Mouse (Mus musculus): Measurements from ENCODE around the gene Hsp90b1. TPM values are rescaled to one million over a fixed set of nuclear protein-coding genes. Genes with fewer than 3 reads are reported as not detected.
A peak's percentile ranks its signal among the peaks of the same experiment; 100 is the strongest.
"Not testable (repeated sequence)": the region's sequence is repeated elsewhere in the genome, so short reads cannot be mapped to it uniquely, and the experiment has no call there.

The Hsp90b1 gene
- polyA plus RNA-seq (2017; shearing (Covaris generic)) = 100 to 1,000 TPM; 171 to 400 (median 186) TPM

DNA sequence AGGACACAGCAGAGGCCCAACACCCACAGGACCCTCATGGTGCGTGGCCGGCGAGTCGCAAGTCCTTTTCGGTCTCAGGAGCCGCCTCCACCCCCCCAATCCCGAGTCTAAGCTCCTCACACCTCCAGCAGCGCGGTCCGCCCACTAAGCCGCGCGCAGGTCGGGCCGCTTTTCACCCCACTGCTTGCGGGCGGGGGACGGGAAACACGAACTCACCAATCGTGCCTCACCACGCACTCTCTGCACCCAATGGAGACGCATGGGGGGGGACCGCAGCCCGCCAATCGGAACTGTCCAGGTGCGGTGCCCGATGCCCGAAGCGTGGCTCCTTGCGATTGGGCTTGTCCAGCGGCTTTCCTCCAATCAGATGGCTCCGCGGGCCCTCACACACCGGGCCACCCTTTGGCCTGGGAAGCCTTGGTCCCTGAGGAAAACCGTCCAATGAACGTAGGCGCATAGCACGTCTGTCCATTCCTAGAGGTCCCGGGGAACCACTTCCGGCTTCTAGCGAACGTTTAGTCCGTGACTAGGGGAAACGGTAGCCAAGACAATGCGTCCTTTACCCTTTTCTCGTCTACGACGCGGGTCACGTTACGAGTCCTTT is at the start of gene Hsp90b1, which contains the start of gene Ttc41:
Gene Hsp90b1 (minus strand): TSS at position 192 of the 604 bp plus-strand sequence.
Gene Ttc41 (plus strand): TSS at position 494 of the 604 bp plus-strand sequence.
- peak; percentile 81 for ATAC-seq

DNA sequence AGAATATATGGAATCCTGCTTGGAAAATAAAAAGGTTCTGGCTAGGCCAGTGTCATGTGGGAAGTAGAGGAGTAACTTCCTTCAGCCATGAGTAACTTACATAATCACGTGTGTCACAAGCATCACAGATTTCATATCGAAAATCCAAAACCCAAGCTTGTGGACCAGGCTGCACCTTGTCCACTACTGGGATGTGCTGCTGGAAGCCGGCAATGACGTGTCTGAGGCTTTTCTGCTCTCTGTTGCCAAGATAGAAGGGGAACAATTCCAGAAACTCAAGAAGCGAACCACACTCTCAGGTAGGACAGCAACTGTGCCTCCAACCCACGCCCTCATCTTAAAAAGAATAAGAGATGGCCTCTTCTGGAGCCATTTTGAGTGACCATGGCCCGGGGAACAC is 39.0 kb upstream of the Hsp90b1 start:
- ATAC-seq = no peak

DNA sequence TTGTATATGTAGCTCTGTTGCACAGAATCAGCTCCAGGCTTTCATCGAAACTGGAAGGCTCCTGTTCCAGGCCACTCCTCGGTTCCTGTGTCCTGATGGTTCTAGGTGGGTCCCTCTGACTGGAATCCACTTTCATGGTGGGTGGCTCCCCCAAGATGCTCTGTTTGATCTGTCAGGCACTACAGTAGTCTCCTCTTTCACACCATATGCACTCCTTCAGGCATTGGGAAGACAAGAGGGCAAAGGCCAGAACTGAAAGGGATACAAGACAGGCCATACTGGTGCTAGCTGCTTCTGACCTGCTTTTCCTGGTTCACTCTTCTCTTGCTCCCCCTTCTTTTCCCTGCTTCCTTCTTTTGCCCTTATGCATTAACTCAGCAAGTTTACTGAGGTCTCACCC is 37.6 kb upstream of the Hsp90b1 start:
- no peak for ATAC-seq

DNA sequence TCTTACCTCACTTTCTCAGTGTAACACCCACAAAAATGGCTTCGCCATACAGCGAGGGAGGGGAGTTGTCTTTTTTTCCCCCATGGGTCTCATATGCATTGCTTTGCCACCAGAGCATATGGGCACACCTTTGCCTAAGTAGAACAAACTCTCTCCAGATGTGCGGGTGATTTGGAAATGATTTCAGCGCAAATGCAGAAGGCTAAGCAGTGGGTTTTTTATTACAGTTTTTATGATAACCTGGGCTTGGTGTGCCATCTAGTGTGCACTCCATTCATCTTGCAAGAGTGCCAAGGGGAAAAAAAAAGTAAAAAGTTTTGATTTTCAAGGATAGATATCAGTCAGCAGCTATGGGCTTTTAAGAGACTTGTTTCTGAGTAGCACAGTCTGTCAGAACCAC is 29.7 kb upstream of the Hsp90b1 start:
- ATAC-seq = no peak

DNA sequence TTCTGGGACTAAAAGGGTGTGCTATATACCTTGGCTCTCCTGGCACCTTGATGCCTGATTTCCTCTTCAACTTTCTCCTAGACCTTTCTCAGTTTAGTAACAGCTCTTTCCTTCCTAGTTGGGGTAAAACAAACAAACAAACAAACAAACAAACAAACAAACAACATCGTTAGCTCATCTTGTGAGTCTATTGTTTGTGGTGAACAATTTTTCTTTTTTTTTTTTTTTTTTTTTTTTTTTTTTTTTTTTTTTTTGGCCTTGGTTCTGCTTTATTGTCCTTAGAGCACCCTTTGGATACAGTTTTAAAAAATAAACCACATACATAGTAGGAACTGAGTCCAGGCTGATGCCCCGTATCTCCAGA is 26.2 kb upstream of the Hsp90b1 start:
- no peak for ATAC-seq

DNA sequence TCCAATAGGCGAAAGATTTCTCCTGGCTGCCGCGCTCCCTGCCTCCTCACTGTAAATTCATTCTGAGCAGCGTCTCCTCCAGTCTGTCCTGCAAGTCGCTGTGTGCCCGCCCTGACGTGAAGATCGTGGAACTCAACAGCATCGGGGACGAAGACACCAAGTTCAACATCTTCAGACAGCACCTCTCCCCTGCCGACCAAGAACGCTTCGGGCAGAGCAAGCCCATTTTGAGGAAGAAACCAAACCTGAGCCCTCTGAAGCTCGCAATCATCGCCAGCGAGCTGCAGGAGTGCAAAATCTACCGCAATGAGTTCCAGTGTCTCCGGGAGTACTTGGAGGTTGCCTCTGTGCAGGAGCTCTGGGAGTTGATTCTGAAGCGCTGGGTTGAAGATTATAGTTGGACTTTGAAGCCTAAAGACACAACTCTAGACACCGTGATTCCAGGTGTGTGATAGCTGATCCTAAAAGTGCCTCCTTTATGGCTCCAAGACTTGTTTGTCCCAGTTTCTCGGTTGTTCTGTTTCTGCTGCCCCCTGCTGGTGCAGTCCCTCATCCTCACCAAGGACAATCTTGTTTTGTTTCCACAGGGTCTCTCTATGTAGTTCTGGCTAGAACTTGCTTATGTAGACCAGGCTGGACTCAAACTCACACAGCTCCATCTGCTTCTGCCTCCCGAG is 25.7 kb upstream of the Hsp90b1 start:
- ATAC-seq = peak; percentile 38

DNA sequence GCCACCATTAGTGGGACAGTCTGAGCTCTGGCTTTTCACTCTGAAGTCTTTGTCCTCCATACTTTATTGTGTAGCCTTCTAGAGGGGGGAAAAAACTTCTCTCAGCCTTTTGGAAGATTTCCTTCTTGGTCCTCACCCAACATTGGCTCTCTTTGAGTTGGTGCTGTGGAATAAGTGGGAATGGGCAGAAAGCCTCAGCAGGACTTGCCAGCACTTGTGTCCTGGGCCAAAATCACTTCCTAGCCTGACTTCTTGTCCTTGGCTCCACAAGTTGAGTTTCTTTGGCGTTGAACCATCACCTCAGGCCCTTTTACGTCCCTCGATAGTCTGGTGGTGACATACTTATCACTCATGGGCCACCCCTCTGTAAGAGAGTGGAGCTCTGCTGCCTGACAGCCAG is 22.9 kb upstream of the Hsp90b1 start:
- no peak for ATAC-seq

DNA sequence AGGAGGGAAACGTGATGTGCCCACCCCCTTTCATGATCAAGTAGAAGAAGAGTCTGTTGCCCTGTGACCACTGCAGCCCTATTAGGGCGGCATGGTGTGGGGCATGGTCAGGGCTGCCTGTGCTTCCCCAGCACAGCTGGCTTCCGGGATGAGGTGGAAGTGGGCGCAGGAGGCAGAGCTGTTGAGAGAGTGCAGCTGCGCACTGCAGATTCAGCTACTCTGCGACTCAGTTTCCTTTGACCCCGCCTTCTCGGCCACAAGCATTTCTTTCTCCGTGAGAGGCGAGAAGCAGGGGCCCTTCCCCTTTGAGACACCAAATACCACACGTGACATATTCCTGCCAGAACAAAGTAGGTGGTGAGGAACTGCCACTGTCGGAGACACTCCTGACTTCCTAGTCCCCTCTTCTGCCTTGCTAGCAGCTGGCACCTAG is 22.3 kb upstream of the Hsp90b1 start:
- ATAC-seq = peak; percentile 88

DNA sequence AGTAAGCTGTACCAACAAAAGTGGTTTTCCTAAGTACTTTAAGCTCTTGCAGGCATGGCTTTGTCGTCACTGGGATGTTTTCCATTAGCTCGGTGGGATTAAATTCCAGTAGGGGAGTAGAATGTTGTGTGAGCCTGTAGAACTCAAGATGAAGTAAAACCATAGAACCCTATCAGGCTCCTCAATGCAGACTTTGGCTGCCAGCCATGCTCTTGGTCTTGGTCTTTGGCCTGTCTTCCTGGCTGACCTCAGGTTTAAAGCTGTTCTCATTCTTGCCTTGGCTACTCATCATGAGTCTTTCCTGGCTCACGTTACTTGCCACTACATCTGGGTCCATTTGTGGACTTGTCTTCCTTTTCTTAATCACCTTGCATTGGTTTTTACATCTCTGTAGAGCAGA is 6.8 kb upstream of the Hsp90b1 start:
- no peak for ATAC-seq

DNA sequence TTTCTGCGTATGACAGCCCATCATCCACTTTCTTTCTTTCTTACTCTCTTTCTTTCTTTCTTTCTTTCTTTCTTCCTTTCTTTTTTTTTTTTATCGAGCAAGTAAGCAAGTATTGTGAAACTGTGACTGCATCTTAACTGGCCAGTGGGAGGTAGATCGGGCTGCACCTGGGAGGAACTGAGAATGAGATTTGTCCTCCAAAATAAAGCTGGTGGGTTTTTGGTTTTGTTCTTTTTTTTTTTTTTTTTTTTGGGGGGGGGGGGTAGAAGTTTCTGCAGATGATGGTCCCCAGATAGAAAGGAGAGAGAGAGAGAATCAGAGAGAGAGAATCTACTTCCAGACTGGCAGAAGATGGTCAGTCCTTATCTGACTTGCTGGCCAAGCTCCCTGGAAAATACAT is 1.8 kb upstream of the Hsp90b1 start:
- no peak for ATAC-seq

DNA sequence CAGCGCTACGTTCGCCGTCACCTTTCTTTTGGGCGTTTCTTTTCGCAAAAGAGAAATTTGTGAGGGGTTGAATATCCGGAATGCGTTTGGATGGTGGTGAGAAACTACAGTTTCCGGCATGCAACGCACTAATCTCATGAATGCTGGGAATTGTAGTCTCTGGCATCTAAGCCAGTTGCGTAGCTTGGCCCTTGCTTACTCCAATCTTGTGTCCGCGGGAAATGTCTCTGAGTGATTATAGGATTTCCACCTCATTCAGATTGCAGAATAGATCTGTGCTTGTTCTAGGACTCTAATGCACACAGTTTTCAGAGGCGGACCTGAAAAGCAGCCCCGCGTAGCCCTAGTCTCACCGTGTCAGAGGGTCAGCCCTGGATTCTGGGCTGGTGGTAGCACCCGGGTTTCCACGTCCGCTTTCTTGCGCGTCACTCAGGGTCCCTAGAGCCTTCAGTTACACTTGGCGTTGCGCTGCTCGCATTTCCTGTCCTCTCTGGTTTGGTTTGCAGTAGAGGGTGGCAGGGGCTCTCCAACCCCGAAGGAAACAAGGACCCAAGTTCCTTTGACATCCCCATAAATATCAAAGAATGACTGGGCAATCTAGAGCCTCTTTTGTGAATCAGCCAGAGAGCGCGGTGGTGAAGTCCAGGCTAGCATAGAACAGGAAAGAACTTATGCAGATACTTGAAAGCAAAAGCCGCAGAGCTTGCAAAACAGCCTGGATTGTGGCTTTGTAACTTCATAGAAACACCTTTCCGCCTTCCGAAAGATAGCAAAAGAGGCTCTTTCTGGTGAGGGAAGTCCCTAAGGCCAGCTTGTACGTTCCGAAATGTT is 828 bp upstream of the Hsp90b1 start:
- peak; percentile 67 for ATAC-seq

DNA sequence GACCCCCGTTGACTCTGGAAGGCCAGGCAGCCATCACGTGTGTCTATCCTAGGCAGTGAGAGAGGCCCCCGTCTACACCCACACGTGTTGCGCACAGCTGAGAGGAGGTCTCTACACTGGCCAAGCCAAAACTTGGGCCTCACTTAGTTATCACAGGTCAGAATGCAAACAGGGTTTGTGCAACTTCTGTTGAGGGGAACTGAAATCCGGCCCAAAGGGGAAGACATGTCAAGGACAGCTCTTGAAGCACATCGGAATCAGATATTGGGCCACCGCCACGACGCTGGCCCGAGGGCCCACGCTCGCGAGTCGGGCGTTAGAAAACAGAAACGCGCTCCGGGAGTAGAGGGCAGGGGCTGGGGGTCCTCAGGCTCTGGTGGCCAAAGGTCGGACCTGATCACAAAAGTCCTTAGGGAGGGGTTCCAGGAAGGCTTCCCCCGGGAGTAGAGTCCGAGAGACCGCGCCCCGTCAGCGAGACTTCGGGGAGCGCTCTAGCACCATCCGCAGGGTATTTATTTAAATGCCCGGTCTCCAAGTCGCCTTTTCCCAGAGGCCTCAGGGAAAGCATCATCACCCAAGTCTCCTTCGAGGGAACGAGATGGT is 619 bp downstream of the Hsp90b1 start:
- ATAC-seq = no peak

DNA sequence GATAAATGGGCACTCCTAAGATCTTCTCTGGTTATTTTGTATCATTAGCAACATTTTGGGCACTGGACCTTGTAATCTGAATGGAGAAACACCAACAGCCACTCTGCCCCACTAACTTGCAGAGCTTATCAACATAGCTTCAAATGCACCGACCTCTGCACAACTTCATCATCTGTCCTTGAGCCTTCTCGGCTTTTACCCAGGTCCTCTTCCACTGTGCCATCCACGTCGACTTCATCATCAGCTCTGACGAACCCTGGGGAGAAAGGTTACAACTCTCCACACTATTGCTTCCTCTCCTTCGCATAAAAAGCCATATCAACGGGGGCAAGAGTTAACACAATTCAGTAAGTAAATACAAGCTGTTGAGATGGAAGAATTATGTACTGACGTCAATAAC is 1.2 kb downstream of the Hsp90b1 start:
- no peak for ATAC-seq

DNA sequence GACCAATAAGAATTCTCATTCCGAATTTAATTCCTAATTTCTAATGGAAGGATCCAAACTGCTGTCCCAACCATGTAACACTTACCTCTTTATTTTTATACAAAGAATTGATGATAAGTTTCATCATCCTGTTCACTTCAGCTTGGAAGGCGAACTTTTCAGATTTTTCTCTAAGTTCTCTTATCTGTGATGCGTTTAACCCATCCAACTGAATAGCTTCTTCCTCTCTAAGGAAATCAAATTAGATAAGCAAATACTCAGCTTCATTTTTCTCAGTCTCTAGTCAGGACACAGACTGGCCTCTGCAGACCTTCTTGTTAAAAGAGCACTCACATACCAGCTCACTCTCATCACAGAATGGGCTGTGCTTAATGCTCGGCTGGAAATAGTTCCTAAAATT is 1.9 kb downstream of the Hsp90b1 start:
- ATAC-seq = no peak

DNA sequence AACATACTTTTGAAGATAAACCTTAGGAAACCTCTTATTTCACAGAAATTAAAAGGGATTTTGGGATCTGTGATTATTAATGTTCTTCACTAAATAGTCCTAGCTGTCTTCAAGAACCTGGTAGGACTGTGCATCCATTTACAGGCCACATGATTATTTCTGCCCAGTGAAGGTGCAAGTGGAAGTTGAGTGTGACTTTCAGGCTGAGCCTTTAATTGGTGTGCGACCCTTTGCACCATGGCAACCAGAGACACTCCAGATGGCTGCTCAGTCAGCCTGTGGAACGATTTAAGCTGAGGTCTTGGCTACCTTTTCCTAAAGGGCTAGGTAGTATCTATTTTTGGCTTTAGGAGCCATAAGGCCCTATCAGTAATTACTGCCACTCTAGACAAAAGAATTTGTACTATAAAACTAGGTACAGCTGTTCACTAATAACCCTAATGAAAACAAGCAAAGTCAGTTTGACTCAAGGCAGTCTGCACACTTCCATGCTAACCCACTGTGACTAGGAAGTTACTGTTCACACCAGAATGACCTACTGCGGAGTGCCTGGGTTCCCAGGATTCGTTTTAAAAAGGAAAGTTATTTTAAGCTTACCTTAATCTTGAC is 2.9 kb downstream of the Hsp90b1 start:
- no peak for ATAC-seq

DNA sequence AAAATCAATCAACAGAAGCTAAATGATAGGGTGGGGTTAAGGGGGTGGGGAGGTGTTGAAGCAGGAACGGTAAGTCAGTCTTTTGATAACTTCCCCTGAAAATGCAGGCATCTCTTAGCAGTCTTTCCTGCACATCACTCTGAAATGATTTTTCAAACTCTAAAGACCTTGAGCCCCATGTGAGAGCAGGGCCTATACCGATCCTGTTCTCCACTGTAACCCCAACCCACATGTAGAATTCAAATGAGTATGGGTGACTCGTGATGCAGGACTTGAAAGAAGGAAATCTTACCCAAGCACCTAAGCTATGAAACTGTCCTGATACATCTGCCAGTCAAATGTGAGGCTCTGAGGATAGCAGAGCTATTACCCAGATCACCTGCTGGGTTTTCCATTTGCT is 4.3 kb downstream of the Hsp90b1 start:
- no peak for ATAC-seq

DNA sequence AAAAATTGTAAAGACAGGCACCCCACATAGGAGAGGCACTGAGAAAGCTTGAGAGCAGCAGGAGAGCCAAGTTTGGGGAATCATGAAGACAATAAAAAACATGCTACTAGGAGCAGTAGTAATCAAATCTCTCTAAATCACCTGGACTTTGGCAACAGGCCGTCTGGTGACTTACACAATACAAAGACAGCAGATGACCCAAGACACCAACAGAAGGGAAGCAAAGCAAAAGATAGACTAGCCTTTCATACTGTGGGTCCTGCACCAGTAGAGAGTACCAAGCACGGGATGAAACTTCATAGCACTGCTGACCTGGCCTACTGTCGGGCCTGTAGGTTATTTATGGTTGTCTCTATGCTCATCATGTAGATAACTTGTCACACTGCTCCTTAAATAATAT is 5.1 kb downstream of the Hsp90b1 start:
- ATAC-seq = no peak

DNA sequence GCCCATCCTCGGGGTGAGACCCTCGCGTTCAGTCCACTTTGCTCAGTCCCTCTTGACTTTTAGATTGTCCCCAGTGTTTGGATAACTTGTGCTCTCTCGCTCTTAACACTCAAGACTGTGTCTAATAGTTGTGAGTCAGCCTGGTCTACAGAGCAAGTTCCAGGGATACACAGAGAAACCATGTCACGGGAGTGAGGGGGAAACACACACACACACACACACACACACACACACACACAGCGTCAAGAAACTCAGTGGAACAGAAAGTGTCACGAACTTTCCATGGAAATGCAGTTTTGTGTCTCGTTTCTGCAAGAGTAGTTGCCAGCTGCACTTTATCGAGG is 19.3 kb downstream of the Hsp90b1 start:
- peak; percentile 4 for ATAC-seq

DNA sequence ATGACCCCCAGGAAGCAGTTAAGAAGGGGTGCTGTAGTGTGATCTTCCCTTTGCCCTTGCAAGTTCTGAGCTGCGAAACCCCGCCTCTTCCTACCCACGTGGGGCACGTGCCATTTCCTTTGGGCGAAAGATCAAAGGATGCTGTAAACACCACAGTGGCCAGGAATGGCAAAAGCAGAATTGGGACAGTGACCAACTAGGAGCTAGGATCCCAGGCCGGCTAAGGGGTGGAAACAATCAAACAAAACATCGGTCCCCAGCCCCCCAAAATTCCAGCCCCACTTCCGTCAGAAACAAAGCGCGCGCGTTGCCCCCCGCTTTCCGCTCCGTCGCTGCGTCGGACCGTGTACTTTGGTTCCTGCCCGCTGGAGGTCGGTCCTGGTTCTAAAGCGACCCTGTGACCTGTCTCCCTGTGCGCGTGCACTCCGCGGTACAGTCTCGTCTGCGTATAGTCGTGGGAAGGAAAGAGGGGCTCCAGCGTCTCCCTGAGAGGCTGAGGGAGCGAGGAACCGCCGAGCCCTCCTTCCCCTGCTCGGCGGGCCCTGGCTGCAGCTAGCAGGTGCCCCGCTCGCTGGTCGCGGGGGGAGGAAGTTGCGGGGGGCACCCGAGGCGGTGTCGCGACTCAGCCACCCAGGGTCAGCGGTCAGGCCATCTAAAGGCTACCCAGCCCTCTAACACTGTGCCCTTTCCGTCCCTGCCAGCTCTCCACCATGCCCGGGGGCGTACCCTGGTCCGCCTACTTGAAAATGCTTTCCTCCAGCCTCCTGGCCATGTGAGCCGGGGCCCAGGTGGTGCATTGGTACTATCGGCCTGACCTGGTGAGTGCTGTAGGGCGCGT is 19.9 kb downstream of the Hsp90b1 start:
- ATAC-seq = peak; percentile 89

DNA sequence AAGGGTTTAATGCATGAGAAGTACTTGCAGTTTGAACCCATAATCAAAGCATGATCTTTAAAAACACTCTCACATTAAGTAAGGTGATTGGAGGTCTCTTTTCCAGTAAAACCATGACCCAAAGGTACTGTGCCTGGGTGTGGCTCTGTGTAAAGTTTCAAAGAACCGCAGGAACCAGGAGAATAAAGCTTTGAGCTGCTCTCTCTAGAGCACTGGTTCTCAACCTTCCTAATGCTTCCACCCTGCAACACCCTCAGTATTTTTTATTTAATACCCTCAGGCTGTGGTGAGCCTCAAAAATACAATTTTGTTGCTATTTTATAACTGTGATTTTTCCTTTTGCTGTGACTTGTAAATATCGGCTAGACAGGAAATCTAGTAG is 20.5 kb downstream of the Hsp90b1 start:
- ATAC-seq = peak; percentile 33

DNA sequence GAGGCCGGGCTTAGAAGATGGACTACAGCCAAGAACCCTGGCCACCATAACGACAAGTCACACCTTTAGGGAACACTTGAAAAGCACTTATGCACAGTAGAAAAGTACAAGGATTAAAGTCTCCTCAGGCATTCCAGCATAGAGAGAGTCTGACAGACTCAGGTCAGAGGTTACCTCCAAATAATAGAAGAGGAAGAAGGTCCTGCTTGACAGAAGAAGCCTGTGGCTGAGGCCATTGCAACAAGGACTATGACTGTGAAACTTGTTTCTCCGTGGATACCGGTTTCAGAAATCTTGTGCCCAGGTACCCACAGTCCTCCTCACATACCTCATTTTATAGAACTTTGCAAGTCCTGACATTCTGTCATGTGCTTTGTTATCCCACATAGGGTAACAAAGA is 34.8 kb downstream of the Hsp90b1 start:
- ATAC-seq = not testable (repeated sequence)

Data from inflammation-experienced regulatory T-cells, adult 6 months (primary cell).